Mouse (Mus musculus) v-Abl transformed pro-B cells (cell line): ENCODE measurements around the gene Grin3b.

Experiments
- in situ Hi-C, 2 experiments: fragments of 400-800 bp; cut with MboI; formaldehyde crosslinking; loops; one replicate each; pipeline ENCODE4 v1.15.1; 2025; ENCODE audit not compliant: unreplicated experiment in 2 of 2

The Grin3b gene

GRCm38 (mm10) chr10:79985334-79986231, 15.1 kb downstream of the Grin3b start:
- in situ Hi-C loops = loop anchor here (5.0 to 10.0 kb wide), 4 partner anchors 47 to 129 kb away; partner anchors contain the start of gene Stk11 (in 1 of the 2)

- in situ Hi-C loops = loop anchor here (5.0 to 10.0 kb wide), 4 partner anchors 46 to 128 kb away; partner anchors contain the start of gene Stk11 (in 1 of the 2)
Measured at GRCm38 (mm10) chr10:79986232-79986878, 15.8 kb downstream of the Grin3b start.

- in situ Hi-C loops = loop anchor here (5.0 to 10.0 kb wide), 4 partner anchors 45 to 128 kb away; partner anchors contain the start of gene Stk11 (in 1 of the 2)
Measured at GRCm38 (mm10) chr10:79986963-79987362, 16.4 kb downstream of the Grin3b start.

- in situ Hi-C loops = loop anchor here (5.0 to 10.0 kb wide), 4 partner anchors 44 to 127 kb away; partner anchors contain the start of gene Stk11 (in 1 of the 2)
Measured at GRCm38 (mm10) chr10:79987771-79988505, 17.4 kb downstream of the Grin3b start.

GRCm38 (mm10) chr10:79988506-79989271, 18.2 kb downstream of the Grin3b start, which contains the start of gene Cnn2:
TSS of gene Cnn2 (plus strand) at chr10:79988584.
- in situ Hi-C loops = loop anchor here (5.0 to 10.0 kb wide), 4 partner anchors 44 to 126 kb away; partner anchors contain the start of gene Stk11 (in 1 of the 2)

GRCm38 (mm10) chr10:79989272-79989786, 18.8 kb downstream of the Grin3b start:
- in situ Hi-C loops = loop anchor here (5.0 to 10.0 kb wide), 4 partner anchors 43 to 125 kb away; partner anchors contain the start of gene Stk11 (in 1 of the 2)

- in situ Hi-C loops = loop anchor here (5.0 to 10.0 kb wide), 4 partner anchors 42 to 125 kb away; partner anchors contain the start of gene Stk11 (in 1 of the 2)
Measured at GRCm38 (mm10) chr10:79989870-79990269, 19.4 kb downstream of the Grin3b start.

- in situ Hi-C loops = no loop called here
Measured at GRCm38 (mm10) chr10:79991099-79991498, 20.6 kb downstream of the Grin3b start.

GRCm38 (mm10) chr10:79991548-79991947, 21.0 kb downstream of the Grin3b start:
- in situ Hi-C loops = no loop called here

GRCm38 (mm10) chr10:79994397-79995115, 24.0 kb downstream of the Grin3b start:
- in situ Hi-C loops = no loop called here

- in situ Hi-C loops = no loop called here
Measured at GRCm38 (mm10) chr10:79995636-79996035, 25.1 kb downstream of the Grin3b start.

GRCm38 (mm10) chr10:79996272-79997033, 25.9 kb downstream of the Grin3b start, which contains the start of gene Abca7:
TSS of gene Abca7 (plus strand) at chr10:79996494.
- in situ Hi-C loops = no loop called here

GRCm38 (mm10) chr10:79997034-79997760, 26.7 kb downstream of the Grin3b start:
- in situ Hi-C loops = no loop called here

GRCm38 (mm10) chr10:79997819-79998218, 27.3 kb downstream of the Grin3b start:
- in situ Hi-C loops = no loop called here

GRCm38 (mm10) chr10:80001945-80002344, 31.4 kb downstream of the Grin3b start:
- in situ Hi-C loops = no loop called here

- in situ Hi-C loops = no loop called here
Measured at GRCm38 (mm10) chr10:80002829-80003228, 32.3 kb downstream of the Grin3b start.
